Comparison of ENCODE assay signal across 18 mouse cellular contexts in the genomic region with DNA sequence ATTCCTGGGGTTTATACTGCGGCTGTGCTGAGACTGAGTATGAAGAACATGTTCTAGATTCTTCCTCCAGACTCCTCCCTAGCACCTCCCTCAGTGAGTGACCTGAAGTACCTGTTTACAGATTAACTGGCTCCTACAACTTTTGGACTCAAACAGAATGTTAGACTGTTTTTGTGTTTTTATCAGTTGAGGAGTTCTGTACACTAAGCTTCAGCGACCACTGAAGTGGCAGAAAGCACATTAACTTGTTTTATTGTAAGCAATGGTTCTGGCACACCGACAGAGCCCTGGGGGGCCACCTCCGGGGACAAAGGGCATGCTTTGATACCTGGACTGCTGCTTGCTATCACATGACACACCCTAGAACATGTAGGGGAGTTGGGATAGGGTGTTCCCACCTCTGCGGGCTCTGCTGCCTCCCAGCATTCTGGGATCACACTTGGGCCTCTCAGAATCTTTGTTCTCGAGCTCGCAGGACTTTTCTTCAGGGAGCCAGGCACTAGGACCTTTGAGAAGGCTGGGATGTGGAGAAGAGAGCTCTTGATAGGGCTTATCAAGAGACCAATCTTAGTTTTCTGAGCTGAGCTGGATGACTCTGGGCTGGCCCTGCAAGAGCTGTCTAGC. TPM values are rescaled to one million over a fixed set of nuclear protein-coding genes. Genes with fewer than 3 reads are reported as not detected.
DNase-seq lines count a peak whose midpoint lies in the region; ATAC-seq lines count a peak whose summit lies in the region.
"Had no signal": no experiment of that assay in that cellular context is flagged by ENCODE, and none has a peak within 500 bp of the region (broad histone marks: within the 10 kb centered on the region; RNA-seq: fewer than 3 reads in every experiment).

No protein-coding gene starts in this region.

- peak; percentile 61 to 79 for DNase-seq in lung, adult 18-20 months
- DNase-seq in lung, postnatal 14 days, result no peak
- DNase-seq in kidney, postnatal 25 days, result peak; percentile 49 to 68
- peak; percentile 64 for DNase-seq in lung, postnatal 25 days (ENCODE audit: low spot score)
- DNase-seq in cerebellum, adult 11 months, result no peak
- no peak for DNase-seq in layer of hippocampus, adult 18-20 months (ENCODE audit: low spot score in 2 of 2)
- no peak for DNase-seq in thymus, postnatal 10 days (ENCODE audit: low spot score in 2 of 2)
- DNase-seq: adrenal gland, postnatal 14 days; cerebellum, postnatal 36 days; gastrocnemius, postnatal 10 days; heart, adult 11 months; layer of hippocampus, postnatal 36 days; right cerebral cortex, adult 18-20 months had no signal

- ATAC-seq in erythroid progenitor cell, adult 5-6 weeks (replicated peaks; ENCODE audit: low FRiP score, poor library complexity, severe bottlenecking), result no peak
- ATAC-seq: activated CD4-positive, CD25-positive, alpha-beta regulatory T cell, adult 4 months; hindbrain, postnatal 0 days; midbrain, embryonic 13.5 days had no signal

RNA-seq across cellular contexts. Expression of a gene that starts 34.1 kb away (rescaled TPM):
- 10 to 100 TPM; 10.1 to 14.3 TPM for total RNA-seq in layer of hippocampus, adult 18-20 months (2021)
- 0.36 and 3.8 TPM in 2 replicates for total RNA-seq in erythroid progenitor cell, adult 5-6 weeks (2015; ENCODE audit: low replicate concordance)
- total RNA-seq in erythroid progenitor cell, adult 5-6 weeks (2017; ENCODE audit: low replicate concordance), result 0.77 and 5.5 TPM in 2 replicates

RNA-seq across cellular contexts. Expression of a gene that starts 34.3 kb away (rescaled TPM):
- total RNA-seq in layer of hippocampus, adult 18-20 months (2021), result 10 to 100 TPM; 58.2 to 65.6 TPM
- total RNA-seq in erythroid progenitor cell, adult 5-6 weeks (2015; ENCODE audit: low replicate concordance), result 37.3 and 39.6 TPM in 2 replicates
- total RNA-seq in erythroid progenitor cell, adult 5-6 weeks (2017; ENCODE audit: low replicate concordance), result 38.5 and 40.3 TPM in 2 replicates

RNA-seq across cellular contexts. Expression of a gene that starts 36.4 kb away (rescaled TPM):
- total RNA-seq in layer of hippocampus, adult 18-20 months (2021), result 1 to 10 TPM; 5.3 to 5.8 TPM
- not detected in 2 replicates for total RNA-seq in erythroid progenitor cell, adult 5-6 weeks (2015; ENCODE audit: low replicate concordance)
- 0.13 TPM in 1 of 2 replicates, not detected in the other for total RNA-seq in erythroid progenitor cell, adult 5-6 weeks (2017; ENCODE audit: low replicate concordance)
- total RNA-seq: G1E had no signal

Comparison
In these comparisons a context has a peak if more than half of its experiments do, and no peak if none do; other contexts are left out.
1. DNase-seq: peak in lung, adult 18-20 months (2 of 2), kidney, postnatal 25 days (2 of 2) and lung, postnatal 25 days (single experiment); none in lung, postnatal 14 days (single experiment), cerebellum, adult 11 months (single experiment), layer of hippocampus, adult 18-20 months (0 of 2) and thymus, postnatal 10 days (0 of 2).
2. RNA of a gene that starts 36.4 kb away (total RNA-seq): 5.3 to 5.8 TPM in layer of hippocampus, adult 18-20 months; 0.13 TPM in erythroid progenitor cell, adult 5-6 weeks; every median in the first group is over 4 times any median in the second.